Mouse (Mus musculus) frontal cortex, adult (tissue): ENCODE measurements around the gene Tbkbp1.
"Not testable (repeated sequence)": the region's sequence is repeated elsewhere in the genome, so short reads cannot be mapped to it uniquely, and the experiment has no call there.

Experiments
- ATAC-seq: cut with Nextera tagmentation; 2 replicates; pipeline ENCODE4 v1.9.2; 2017; ENCODE audit warnings: mild to moderate bottlenecking, moderate library complexity, mixed read lengths; ENCODE audit not compliant: low TSS enrichment

Tbkbp1 gene

GRCm38 (mm10) chr11:97151343-97151801, at the start of gene Tbkbp1:
TSS of gene Tbkbp1 (minus strand) at chr11:97151495.
- ATAC-seq, result no peak

GRCm38 (mm10) chr11:97199519-97199918, 48.2 kb upstream of the Tbkbp1 start:
- no peak for ATAC-seq

GRCm38 (mm10) chr11:97198601-97199000, 47.3 kb upstream of the Tbkbp1 start:
- ATAC-seq, result no peak

GRCm38 (mm10) chr11:97197021-97197420, 45.7 kb upstream of the Tbkbp1 start:
- ATAC-seq, result no peak

GRCm38 (mm10) chr11:97196541-97196940, 45.2 kb upstream of the Tbkbp1 start:
- no peak for ATAC-seq

- ATAC-seq, result no peak
Observed at GRCm38 (mm10) chr11:97192621-97192951, 41.3 kb upstream of the Tbkbp1 start.

GRCm38 (mm10) chr11:97191915-97192620, 40.8 kb upstream of the Tbkbp1 start:
- ATAC-seq, result no peak

GRCm38 (mm10) chr11:97190992-97191391, 39.7 kb upstream of the Tbkbp1 start:
- no peak for ATAC-seq

GRCm38 (mm10) chr11:97189645-97190044, 38.4 kb upstream of the Tbkbp1 start:
- ATAC-seq, result not testable (repeated sequence)

GRCm38 (mm10) chr11:97189231-97189630, 37.9 kb upstream of the Tbkbp1 start:
- ATAC-seq, result no peak

- ATAC-seq, result no peak
Observed at GRCm38 (mm10) chr11:97188643-97188955, 37.3 kb upstream of the Tbkbp1 start.

GRCm38 (mm10) chr11:97187764-97188642, 36.7 kb upstream of the Tbkbp1 start, which contains the start of gene Kpnb1:
TSS of gene Kpnb1 (minus strand) at chr11:97187881.
- peak; percentile 90 for ATAC-seq

GRCm38 (mm10) chr11:97186947-97187763, 35.9 kb upstream of the Tbkbp1 start:
- ATAC-seq, result peak; percentile 72

GRCm38 (mm10) chr11:97185704-97186614, 34.7 kb upstream of the Tbkbp1 start:
- ATAC-seq, result no peak

- no peak for ATAC-seq
Observed at GRCm38 (mm10) chr11:97184875-97185274, 33.6 kb upstream of the Tbkbp1 start.

- no peak for ATAC-seq
Observed at GRCm38 (mm10) chr11:97182446-97182845, 31.2 kb upstream of the Tbkbp1 start.

- ATAC-seq, result no peak
Observed at GRCm38 (mm10) chr11:97181061-97181460, 29.8 kb upstream of the Tbkbp1 start.

- no peak for ATAC-seq
Observed at GRCm38 (mm10) chr11:97178198-97178597, 26.9 kb upstream of the Tbkbp1 start.

- no peak for ATAC-seq
Observed at GRCm38 (mm10) chr11:97176851-97177250, 25.6 kb upstream of the Tbkbp1 start.

- peak; percentile 97 for ATAC-seq
Observed at GRCm38 (mm10) chr11:97175499-97175898, 24.2 kb upstream of the Tbkbp1 start.

- ATAC-seq, result peak; percentile 46; the same call in 1 of the 2 replicates
Observed at GRCm38 (mm10) chr11:97160341-97160740, 9.0 kb upstream of the Tbkbp1 start.
